Mouse (Mus musculus) stomach, postnatal 0 days (tissue): Measurements from ENCODE around the gene Zfyve19. TPM values are rescaled to one million over a fixed set of nuclear protein-coding genes. Genes with fewer than 3 reads are reported as not detected.

Experiments used
- ATAC-seq: fragments of 200-750 bp; cut with Nextera tagmentation; 2 replicates; pipeline ENCODE4 v1.8.0; 2017; ENCODE audit not compliant: low FRiP score, low TSS enrichment
- DNase-seq: peaks from one replicate; pipeline ENCODE4 v3.0.0-alpha.2; 2016; ENCODE audit warnings: low spot score
- H3K27ac ChIP-seq: fragments of 300-500 bp; sonication (generic); replicated peaks from 2 replicates; pipeline ENCODE4 v1.5.1; 2014; ENCODE audit warnings: mild to moderate bottlenecking, control low read depth
- H3K27me3 ChIP-seq: fragments of 300-500 bp; sonication (generic); 2 replicates; pipeline ENCODE4 v1.6.1; 2014; ENCODE audit warnings: low read length; ENCODE audit not compliant: control insufficient read depth, insufficient read depth
- H3K36me3 ChIP-seq: fragments of 300-500 bp; sonication (generic); 2 replicates; pipeline ENCODE4 v1.6.1; 2014; ENCODE audit warnings: low read length, mixed read lengths; ENCODE audit not compliant: control insufficient read depth, insufficient read depth
- H3K4me1 ChIP-seq: fragments of 300-500 bp; sonication (generic); replicated peaks from 2 replicates; pipeline ENCODE4 v1.6.1; 2014; ENCODE audit warnings: antibody characterized with exemption; ENCODE audit not compliant: control insufficient read depth, insufficient read depth
- H3K4me2 ChIP-seq: fragments of 300-500 bp; sonication (generic); replicated peaks from 2 replicates; pipeline ENCODE4 v1.6.1; 2014; ENCODE audit warnings: low read depth, mild to moderate bottlenecking, control low read depth, moderate library complexity
- H3K4me3 ChIP-seq: fragments of 300-500 bp; sonication (generic); 2 replicates; pipeline ENCODE4 v1.5.1; 2014; ENCODE audit warnings: low read depth, low read length, control low read depth
- H3K9ac ChIP-seq: fragments of 300-500 bp; sonication (generic); 2 replicates; pipeline ENCODE4 v1.6.1; 2014; ENCODE audit warnings: mild to moderate bottlenecking, low read length, control low read depth, mixed read lengths
- H3K9me3 ChIP-seq: fragments of 300-500 bp; sonication (generic); 2 replicates; pipeline ENCODE4 v1.6.1; 2016; ENCODE audit warnings: low read length; ENCODE audit not compliant: control insufficient read depth
- CTCF ChIP-seq: IDR thresholded peaks from 2 replicates; pipeline ENCODE4 v1.5.1; 2016; ENCODE audit warnings: antibody characterized with exemption, low read depth, mild to moderate bottlenecking, moderate library complexity
- EP300 ChIP-seq: optimal IDR thresholded peaks from 2 replicates; pipeline ENCODE3; 2016; ENCODE audit warnings: antibody characterized with exemption
- WGBS: fragments of 180-500 bp; shearing (Covaris S2); extraction: QIAGEN DNeasy Blood & Tissue Kit; methylation state at CpG from one replicate; pipeline ENCODE4 v1.1.7; 2014; 5-methylcytosine and 5-hydroxymethylcytosine counted together
- polyA plus RNA-seq: library from polyadenylated mRNA; unstranded; fragments of >200 nt; fragmentation: Nextera tagmentation; extraction: Ambion mirVana; gene quantifications from 2 replicates; pipeline ENCODE4 v1.2.1, GENCODE M21; 2015

Zfyve19 gene
- polyA plus RNA-seq, 1 experiment from 2014 or later = 28.5 TPM

- WGBS = under 1% methylated on average over 60 of the region's 60 CpGs
- ATAC-seq = peak; percentile 83
- Histone ChIP-seq H3K36me3 (no peaks in the 10 kb centered on the region), H3K27me3 (no peaks in the 10 kb centered on the region), H3K27ac (0 out of 2 replicates have a peak within 1 kb of the TSS, but pooled peaks have one; percentile 35), H3K4me1 (no peaks in the 10 kb centered on the region), H3K9me3 (no peaks in the 10 kb centered on the region), H3K4me3 (peak within 1 kb of the TSS; percentile 50), H3K4me2 (peak within 1 kb of the TSS; percentile 96), H3K9ac (peak within 1 kb of the TSS; percentile 52)
- TF ChIP-seq EP300 (no peak), CTCF (peak; percentile 44)
- DNase-seq = peak; percentile 86
Measured at GRCm38 (mm10) chr2:119166901-119167865, 41.2 kb upstream of the Zfyve19 start, which contains the start of gene Gchfr. Gene Gchfr, plus strand, starts transcription at chr2:119167773.

- ATAC-seq = no peak; the same call in 1 of the 2 replicates
- Histone ChIP-seq H3K27me3 (no peaks in the 10 kb centered on the region), H3K27ac (no peak overlapping the region)
Measured at GRCm38 (mm10) chr2:119167866-119168256, 40.6 kb upstream of the Zfyve19 start.

GRCm38 (mm10) chr2:119170282-119170681, 38.1 kb upstream of the Zfyve19 start:
- H3K27me3 ChIP-seq = no peaks in the 10 kb centered on the region
- H3K4me2 ChIP-seq = no peak overlapping the region
- H3K9ac ChIP-seq = no peak overlapping the region
- TF ChIP-seq EP300 = no peak
- TF ChIP-seq CTCF = no peak
- no peaks in the 10 kb centered on the region for H3K36me3 ChIP-seq
- H3K4me1 ChIP-seq = 0 out of 2 replicates have a peak, but pooled peaks cover 2% of the 10 kb centered on the region
- no peak overlapping the region for H3K4me3 ChIP-seq
- DNase-seq (no peak), ATAC-seq (no peak)
- WGBS = 88% methylated on average over 2 of the region's 2 CpGs
- H3K27ac ChIP-seq = no peak overlapping the region
- no peaks in the 10 kb centered on the region for H3K9me3 ChIP-seq

More at GRCm38 (mm10) chr2:119167866-119168256, 40.6 kb upstream of the Zfyve19 start:
- Histone ChIP-seq H3K4me1 (no peaks in the 10 kb centered on the region), H3K4me3 (peak overlapping the region; percentile 50), H3K9me3 (no peaks in the 10 kb centered on the region), H3K9ac (peak overlapping the region; percentile 52), H3K4me2 (peak overlapping the region; percentile 96), H3K36me3 (no peaks in the 10 kb centered on the region)
- TF ChIP-seq CTCF (no peak), EP300 (no peak)
- DNase-seq = no peak
- 5% methylated on average over 26 of the region's 26 CpGs for WGBS

- ATAC-seq = no peak
- Histone ChIP-seq H3K9me3 (no peaks in the 10 kb centered on the region), H3K9ac (no peak overlapping the region), H3K4me1 (0 out of 2 replicates have a peak, but pooled peaks cover 2% of the 10 kb centered on the region), H3K27me3 (no peaks in the 10 kb centered on the region), H3K4me2 (no peak overlapping the region), H3K4me3 (no peak overlapping the region), H3K36me3 (peaks cover under 1% of the 10 kb centered on the region; the same call in 1 of the 2 replicates), H3K27ac (no peak overlapping the region; the same call in 1 of the 2 replicates)
- TF ChIP-seq EP300 (no peak), CTCF (no peak)
- 63% methylated on average over 8 of the region's 8 CpGs for WGBS
- DNase-seq = no peak
Measured at GRCm38 (mm10) chr2:119171574-119171973, 36.8 kb upstream of the Zfyve19 start.

GRCm38 (mm10) chr2:119172446-119172845, 36.0 kb upstream of the Zfyve19 start:
- no peak for TF ChIP-seq EP300
- TF ChIP-seq CTCF = no peak
- H3K27me3 ChIP-seq = no peaks in the 10 kb centered on the region
- no peak overlapping the region for H3K4me2 ChIP-seq
- ATAC-seq (no peak), DNase-seq (no peak)
- WGBS = 85% methylated on average over 7 of the region's 7 CpGs
- H3K9me3 ChIP-seq = no peaks in the 10 kb centered on the region
- no peak overlapping the region for H3K27ac ChIP-seq
- H3K36me3 ChIP-seq = peaks cover 3% of the 10 kb centered on the region; the same call in 1 of the 2 replicates
- no peak overlapping the region for H3K9ac ChIP-seq
- no peak overlapping the region for H3K4me3 ChIP-seq
- 0 out of 2 replicates have a peak, but pooled peaks cover 2% of the 10 kb centered on the region for H3K4me1 ChIP-seq
